Mouse (Mus musculus) midbrain, embryonic 11.5 days (tissue): ENCODE results near the gene Tmem86a. TPM values are rescaled to one million over a fixed set of nuclear protein-coding genes. Genes with fewer than 3 reads are reported as not detected.
"Not testable (repeated sequence)": the region's sequence is repeated elsewhere in the genome, so short reads cannot be mapped to it uniquely, and the experiment has no call there.

Experiments used
- ATAC-seq: fragments of 200-750 bp; cut with Nextera tagmentation; 2 replicates; pipeline ENCODE4 v1.8.0; 2017; ENCODE audit warnings: moderate TSS enrichment, moderate library complexity; ENCODE audit not compliant: low FRiP score
- DNase-seq: peaks from one replicate; pipeline ENCODE4 v3.0.0; 2015; ENCODE audit warnings: low spot score; ENCODE audit errors: missing footprints
- H3K27ac ChIP-seq: fragments of 300-500 bp; sonication (generic); 2 replicates; pipeline ENCODE4 v1.5.1; 2014; ENCODE audit warnings: low read depth, low read length
- H3K27me3 ChIP-seq: fragments of 300-500 bp; sonication (generic); 2 replicates; pipeline ENCODE4 v1.6.1; 2014; ENCODE audit warnings: mild to moderate bottlenecking, low read length, moderate library complexity, mixed read lengths; ENCODE audit not compliant: control insufficient read depth, insufficient read depth
- H3K36me3 ChIP-seq: fragments of 300-500 bp; sonication (generic); 2 replicates; pipeline ENCODE4 v1.6.1; 2014; ENCODE audit warnings: mild to moderate bottlenecking, low read length, moderate library complexity, mixed read lengths; ENCODE audit not compliant: control insufficient read depth, insufficient read depth
- H3K4me1 ChIP-seq: fragments of 300-500 bp; sonication (generic); 2 replicates; pipeline ENCODE4 v1.6.1; 2014; ENCODE audit warnings: low read length; ENCODE audit not compliant: control insufficient read depth, insufficient read depth
- H3K4me2 ChIP-seq: fragments of 300-500 bp; sonication (generic); 2 replicates; pipeline ENCODE4 v1.6.1; 2014; ENCODE audit warnings: mild to moderate bottlenecking, moderate library complexity
- H3K4me3 ChIP-seq: fragments of 300-500 bp; sonication (generic); 2 replicates; pipeline ENCODE4 v1.5.1; 2014; ENCODE audit warnings: low read depth, low read length
- H3K9ac ChIP-seq: fragments of 300-500 bp; sonication (generic); 2 replicates; pipeline ENCODE4 v1.6.1; 2014; ENCODE audit warnings: low read length
- H3K9me3 ChIP-seq: fragments of 300-500 bp; sonication (generic); 2 replicates; pipeline ENCODE4 v1.6.1; 2016; ENCODE audit warnings: low read length; ENCODE audit not compliant: control insufficient read depth
- WGBS: fragments of 180-500 bp; shearing (Covaris S2); extraction: QIAGEN DNeasy Blood & Tissue Kit; methylation state at CpG from one replicate; pipeline ENCODE4 v1.1.7; 2014; 5-methylcytosine and 5-hydroxymethylcytosine counted together
- polyA plus RNA-seq: library from polyadenylated mRNA; unstranded; fragments of >200 nt; fragmentation: Nextera tagmentation; extraction: Ambion mirVana; gene quantifications from 2 replicates; pipeline ENCODE4 v1.2.1, GENCODE M21; 2014

Tmem86a gene
- polyA plus RNA-seq, 1 experiment from 2014 or later, result 9.7 TPM

- H3K27ac ChIP-seq, result no peak overlapping the region
- WGBS, result 87% methylated on average over 7 of the region's 7 CpGs
- ATAC-seq, result no peak
- H3K4me2 ChIP-seq, result no peak overlapping the region
- H3K4me1 ChIP-seq, result no peaks in the 10 kb centered on the region
- no peak for DNase-seq
- no peaks in the 10 kb centered on the region for H3K27me3 ChIP-seq
- no peak overlapping the region for H3K4me3 ChIP-seq
- no peaks in the 10 kb centered on the region for H3K9me3 ChIP-seq
- H3K9ac ChIP-seq, result no peak overlapping the region
- H3K36me3 ChIP-seq, result no peaks in the 10 kb centered on the region
Observed at GRCm38 (mm10) chr7:47024454-47024853, 25.9 kb upstream of the Tmem86a start.

GRCm38 (mm10) chr7:47025429-47025828 is 25.0 kb upstream of the Tmem86a start:
- no peak overlapping the region for H3K27ac ChIP-seq
- WGBS, result 79% methylated on average over 9 of the region's 9 CpGs
- DNase-seq (no peak), ATAC-seq (no peak)
- H3K4me3 ChIP-seq, result no peak overlapping the region
- no peaks in the 10 kb centered on the region for H3K27me3 ChIP-seq
- no peaks in the 10 kb centered on the region for H3K9me3 ChIP-seq
- H3K9ac ChIP-seq, result no peak overlapping the region
- no peaks in the 10 kb centered on the region for H3K36me3 ChIP-seq
- H3K4me2 ChIP-seq, result no peak overlapping the region
- H3K4me1 ChIP-seq, result no peaks in the 10 kb centered on the region

GRCm38 (mm10) chr7:47026899-47027298 is 23.5 kb upstream of the Tmem86a start:
- H3K9me3 ChIP-seq, H3K4me3 ChIP-seq, H3K27ac ChIP-seq, ATAC-seq, H3K36me3 ChIP-seq, H3K4me1 ChIP-seq, H3K27me3 ChIP-seq, DNase-seq, H3K9ac ChIP-seq, H3K4me2 ChIP-seq: not testable (repeated sequence)
- 84% methylated on average over 3 of the region's 3 CpGs for WGBS

- no peak for ATAC-seq
- Histone ChIP-seq H3K36me3 (no peaks in the 10 kb centered on the region), H3K9me3 (no peaks in the 10 kb centered on the region), H3K27me3 (no peaks in the 10 kb centered on the region), H3K4me3 (no peak overlapping the region), H3K4me1 (no peaks in the 10 kb centered on the region), H3K4me2 (no peak overlapping the region), H3K9ac (no peak overlapping the region), H3K27ac (no peak overlapping the region)
- no peak for DNase-seq
- 91% methylated on average over 1 of the region's 1 CpGs for WGBS
Observed at GRCm38 (mm10) chr7:47027520-47027919, 22.9 kb upstream of the Tmem86a start.

- Histone ChIP-seq H3K9me3 (no peaks in the 10 kb centered on the region), H3K4me3 (no peak overlapping the region), H3K4me1 (no peaks in the 10 kb centered on the region), H3K4me2 (no peak overlapping the region), H3K27me3 (no peaks in the 10 kb centered on the region), H3K36me3 (no peaks in the 10 kb centered on the region), H3K27ac (no peak overlapping the region), H3K9ac (no peak overlapping the region)
- WGBS, result 85% methylated on average over 9 of the region's 9 CpGs
- ATAC-seq (no peak), DNase-seq (no peak)
Observed at GRCm38 (mm10) chr7:47030517-47031193, 19.7 kb upstream of the Tmem86a start.

GRCm38 (mm10) chr7:47031371-47031770 is 19.0 kb upstream of the Tmem86a start:
- Histone ChIP-seq H3K4me1 (no peaks in the 10 kb centered on the region), H3K36me3 (no peaks in the 10 kb centered on the region), H3K27ac (no peak overlapping the region), H3K4me2 (no peak overlapping the region), H3K9ac (no peak overlapping the region), H3K4me3 (no peak overlapping the region), H3K27me3 (no peaks in the 10 kb centered on the region), H3K9me3 (no peaks in the 10 kb centered on the region)
- 79% methylated on average over 4 of the region's 4 CpGs for WGBS
- DNase-seq (no peak), ATAC-seq (no peak)

- ATAC-seq (no peak), DNase-seq (no peak)
- WGBS, result 86% methylated on average over 4 of the region's 4 CpGs
- Histone ChIP-seq H3K27ac (no peak overlapping the region), H3K4me1 (no peaks in the 10 kb centered on the region), H3K4me3 (no peak overlapping the region), H3K27me3 (no peaks in the 10 kb centered on the region), H3K9ac (no peak overlapping the region), H3K9me3 (no peaks in the 10 kb centered on the region), H3K4me2 (no peak overlapping the region), H3K36me3 (no peaks in the 10 kb centered on the region)
Observed at GRCm38 (mm10) chr7:47034785-47035384, 15.5 kb upstream of the Tmem86a start.

GRCm38 (mm10) chr7:47035426-47035825 is 15.0 kb upstream of the Tmem86a start:
- Histone ChIP-seq H3K36me3 (no peaks in the 10 kb centered on the region), H3K4me3 (no peak overlapping the region), H3K4me2 (no peak overlapping the region), H3K4me1 (no peaks in the 10 kb centered on the region), H3K27me3 (no peaks in the 10 kb centered on the region), H3K9ac (no peak overlapping the region), H3K27ac (no peak overlapping the region), H3K9me3 (no peaks in the 10 kb centered on the region)
- WGBS, result 80% methylated on average over 8 of the region's 8 CpGs
- DNase-seq, result no peak
- ATAC-seq, result no peak

- Histone ChIP-seq H3K27ac (no peak overlapping the region), H3K4me3 (no peak overlapping the region), H3K9ac (no peak overlapping the region), H3K27me3 (no peaks in the 10 kb centered on the region), H3K4me1 (no peaks in the 10 kb centered on the region), H3K36me3 (no peaks in the 10 kb centered on the region), H3K9me3 (no peaks in the 10 kb centered on the region), H3K4me2 (no peak overlapping the region)
- 87% methylated on average over 3 of the region's 3 CpGs for WGBS
- DNase-seq (no peak), ATAC-seq (no peak)
Observed at GRCm38 (mm10) chr7:47041706-47042105, 8.7 kb upstream of the Tmem86a start.
